Mouse (Mus musculus): ENCODE data around the gene Golga7b.

GRCm38 (mm10) chr19:42307019-42307418 is 59.6 kb downstream of the Golga7b start:
- no peak for TF ChIP-seq POLR2AphosphoS5 (IDR thresholded peaks at IDR 0.05; ENCODE audit: borderline replicate concordance, low read depth, low read length)
- TF ChIP-seq ZNF384 (IDR thresholded peaks at IDR 0.05; ENCODE audit: low read depth, low read length), result no peak
- TF ChIP-seq USF2 (IDR thresholded peaks at IDR 0.05; ENCODE audit: borderline replicate concordance in 1 of 2, insufficient read depth in 1 of 2, low read depth in 1 of 2, low read length in 2 of 2), result no peak
